Mouse (Mus musculus): ENCODE measurements around the gene Trim8.

GRCm38 (mm10) chr19:46510824-46511223 lies 9.3 kb downstream of the Trim8 start:
- TF ChIP-seq MAX (IDR thresholded peaks at IDR 0.05; ENCODE audit: low read depth): no peak
- TF ChIP-seq POLR2A (IDR thresholded peaks at IDR 0.05; ENCODE audit: insufficient read length, low read depth): no peak
- no peak for TF ChIP-seq SRF (IDR thresholded peaks at IDR 0.05; ENCODE audit: control insufficient read depth, insufficient read length, low read depth)
- no peak for TF ChIP-seq CEBPB (IDR thresholded peaks at IDR 0.05; ENCODE audit: insufficient read depth, poor library complexity, severe bottlenecking)
- no peak for TF ChIP-seq MYOD1 (IDR thresholded peaks at IDR 0.05; ENCODE audit: control insufficient read depth in 1 of 3, insufficient read length in 2 of 3, low read depth in 2 of 3)
